Mouse (Mus musculus): Measurements from ENCODE around the gene Prss35. TPM values are rescaled to one million over a fixed set of nuclear protein-coding genes. Genes with fewer than 3 reads are reported as not detected.

Gene Prss35
- 8.4 and 9.3 TPM in 2 replicates for polyA plus RNA-seq (2015; fragmentation: Nextera tagmentation; extraction: Ambion mirVana)

DNA sequence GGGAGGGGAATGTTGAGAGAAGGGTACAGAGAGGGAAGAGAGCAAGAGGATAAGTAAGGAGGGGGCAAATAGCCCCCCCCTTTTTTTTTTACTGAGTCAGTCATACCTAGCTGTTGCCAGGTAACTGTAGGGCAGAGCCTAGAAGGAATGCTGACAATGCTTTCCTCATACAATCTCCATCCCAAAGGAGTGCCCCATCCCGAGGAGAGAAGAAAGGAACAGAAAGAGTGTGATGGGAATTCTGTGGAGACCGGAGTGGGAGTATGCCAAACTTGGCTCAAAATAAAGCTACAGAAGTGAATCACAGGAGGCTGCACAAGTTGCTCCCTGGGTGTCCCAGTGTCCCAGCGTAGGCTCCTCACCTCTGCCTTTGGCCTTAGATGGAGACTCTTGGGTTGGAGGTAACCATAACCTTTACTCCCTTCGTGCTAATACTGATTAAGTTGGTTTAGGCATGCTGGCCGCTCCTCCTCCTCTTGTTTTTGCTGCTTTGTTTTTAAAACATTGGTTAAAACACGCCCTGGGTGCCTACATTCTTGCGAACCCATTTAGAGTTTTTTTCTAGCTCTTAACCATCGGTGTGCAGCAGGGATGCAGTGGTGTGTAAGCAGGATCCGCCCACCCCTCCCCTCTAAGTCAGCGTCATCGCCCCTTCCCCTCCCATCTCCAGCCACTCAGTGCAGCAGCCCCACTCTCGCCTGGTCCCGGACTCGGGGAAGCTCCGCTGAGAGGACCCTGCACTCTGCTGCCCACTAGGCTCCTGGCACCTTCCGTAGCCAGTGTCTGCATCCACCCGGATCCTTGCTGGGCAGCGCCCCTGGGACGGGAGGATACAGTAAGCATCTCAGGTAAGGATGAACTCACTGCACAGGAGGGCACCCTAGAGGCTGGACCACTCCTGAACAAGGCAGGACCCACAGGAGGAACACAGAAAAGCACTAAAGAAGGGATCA, at the start of gene Prss35:
Prss35 (plus strand) TSS at position 691 of the 953 bp plus-strand sequence.
- H3K4me1 ChIP-seq (ENCODE audit: control insufficient read depth, insufficient read depth, low read depth, low read length) = peaks cover 11% of the 10 kb centered on the region
- no peaks in the 10 kb centered on the region for H3K36me3 ChIP-seq (ENCODE audit: control insufficient read depth, insufficient read depth, low read length)
- WGBS = 2% methylated on average over 19 of the region's 19 CpGs
- no peak within 1 kb of the TSS for H3K27ac ChIP-seq (ENCODE audit: low read depth, low read length)
- H3K9ac ChIP-seq (ENCODE audit: low read depth, low read length) = peak within 1 kb of the TSS; percentile 68
- no peaks in the 10 kb centered on the region for H3K27me3 ChIP-seq (replicated peaks; ENCODE audit: control insufficient read depth, insufficient read depth, low read length)
- peak; percentile 90 for ATAC-seq
- H3K4me2 ChIP-seq (ENCODE audit: low read length) = peak within 1 kb of the TSS; percentile 80
- H3K9me3 ChIP-seq (ENCODE audit: control insufficient read depth, low read length) = no peaks in the 10 kb centered on the region
- peak within 1 kb of the TSS; percentile 46 for H3K4me3 ChIP-seq (ENCODE audit: low read length)

DNA sequence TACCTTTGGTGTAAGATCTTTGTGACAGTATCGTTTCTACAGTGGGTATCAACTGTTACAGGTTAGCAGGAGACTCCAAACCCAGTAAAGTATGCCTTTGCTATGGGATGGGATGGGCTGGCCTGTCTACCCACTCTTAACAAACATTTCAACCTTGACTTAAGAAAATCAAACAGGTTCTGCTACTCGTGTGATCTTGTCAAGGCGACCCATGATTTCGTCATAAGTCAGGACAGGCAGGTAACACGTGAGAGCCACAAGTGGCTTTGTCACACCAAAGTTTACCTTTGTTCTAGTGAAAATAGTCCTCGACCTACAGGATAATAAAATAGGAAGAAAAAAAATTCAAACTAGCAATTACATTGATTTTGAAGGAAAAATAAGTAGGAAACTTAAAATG, 49.5 kb upstream of the Prss35 start:
- Histone ChIP-seq H3K27me3 (replicated peaks; ENCODE audit: control insufficient read depth, insufficient read depth, low read length) (no peaks in the 10 kb centered on the region), H3K4me3 (ENCODE audit: low read length) (no peak overlapping the region), H3K4me1 (ENCODE audit: control insufficient read depth, insufficient read depth, low read depth, low read length) (no peaks in the 10 kb centered on the region), H3K27ac (ENCODE audit: low read depth, low read length) (no peak overlapping the region), H3K9ac (ENCODE audit: low read depth, low read length) (no peak overlapping the region), H3K9me3 (ENCODE audit: control insufficient read depth, low read length) (no peaks in the 10 kb centered on the region), H3K36me3 (ENCODE audit: control insufficient read depth, insufficient read depth, low read length) (no peaks in the 10 kb centered on the region), H3K4me2 (ENCODE audit: low read length) (no peak overlapping the region)
- 93% methylated on average over 6 of the region's 6 CpGs for WGBS
- no peak for ATAC-seq

DNA sequence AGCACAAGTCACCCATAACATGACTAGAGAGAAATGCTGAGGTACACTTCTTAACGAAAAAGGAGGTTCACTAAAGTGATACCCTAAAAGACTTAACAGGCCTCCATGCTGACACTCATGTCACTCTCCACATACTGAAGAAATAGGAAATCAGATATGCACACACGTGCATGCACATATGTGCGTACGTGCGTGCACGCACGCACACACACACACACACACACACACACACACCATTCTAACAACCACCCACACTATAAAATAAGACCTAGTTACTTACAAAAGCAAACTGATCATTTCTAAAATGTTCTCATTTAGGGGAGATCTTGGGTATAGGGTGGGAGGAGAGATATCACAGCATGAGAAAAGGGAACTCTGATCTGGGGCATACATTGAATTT, 48.8 kb upstream of the Prss35 start:
- Histone ChIP-seq H3K4me3 (ENCODE audit: low read length) (peak overlapping the region; percentile 82; the same call in 1 of the 2 replicates), H3K4me1 (ENCODE audit: control insufficient read depth, insufficient read depth, low read depth, low read length) (no peaks in the 10 kb centered on the region), H3K9me3 (ENCODE audit: control insufficient read depth, low read length) (no peaks in the 10 kb centered on the region), H3K9ac (ENCODE audit: low read depth, low read length) (no peak overlapping the region), H3K4me2 (ENCODE audit: low read length) (peak overlapping the region; percentile 76), H3K27me3 (replicated peaks; ENCODE audit: control insufficient read depth, insufficient read depth, low read length) (no peaks in the 10 kb centered on the region), H3K36me3 (ENCODE audit: control insufficient read depth, insufficient read depth, low read length) (no peaks in the 10 kb centered on the region), H3K27ac (ENCODE audit: low read depth, low read length) (no peak overlapping the region)
- WGBS = 91% methylated on average over 7 of the region's 7 CpGs
- ATAC-seq = no peak

DNA sequence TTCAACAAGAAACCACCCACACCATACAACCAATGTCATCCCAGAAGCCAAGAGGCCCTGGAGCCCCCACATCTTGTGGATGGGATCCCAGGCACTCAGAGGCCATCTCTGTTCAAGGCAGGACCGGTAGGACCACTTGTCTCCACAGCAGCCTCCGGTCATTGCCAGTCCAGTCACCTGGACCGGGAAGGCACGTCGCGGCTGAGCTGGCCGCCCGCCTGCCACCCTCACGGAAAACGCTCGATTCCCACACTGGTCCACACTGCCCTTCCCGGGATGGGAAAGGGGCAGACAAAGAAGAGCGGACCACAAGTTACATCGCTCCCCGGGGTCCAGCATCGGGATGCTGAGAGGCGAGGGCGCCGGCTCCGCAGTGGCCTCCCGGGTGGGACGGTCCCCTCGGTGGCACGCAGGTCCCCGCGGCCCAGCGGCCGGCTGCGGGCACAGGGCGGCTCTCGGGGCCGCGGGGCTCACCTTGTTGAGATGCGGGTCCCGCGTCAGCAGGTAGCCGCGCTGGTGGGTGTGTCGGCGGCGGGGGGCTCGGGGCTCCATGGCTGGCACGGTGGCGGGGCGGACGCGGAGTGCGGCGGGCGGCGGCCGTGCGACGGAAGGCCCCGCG, 48.1 kb upstream of the Prss35 start:
- peak overlapping the region; percentile 76 for H3K4me2 ChIP-seq (ENCODE audit: low read length)
- WGBS = 0% methylated on average over 42 of the region's 56 CpGs
- H3K27me3 ChIP-seq (replicated peaks; ENCODE audit: control insufficient read depth, insufficient read depth, low read length) = no peaks in the 10 kb centered on the region
- H3K9me3 ChIP-seq (ENCODE audit: control insufficient read depth, low read length) = no peaks in the 10 kb centered on the region
- H3K9ac ChIP-seq (ENCODE audit: low read depth, low read length) = peak overlapping the region; percentile 85
- no peaks in the 10 kb centered on the region for H3K4me1 ChIP-seq (ENCODE audit: control insufficient read depth, insufficient read depth, low read depth, low read length)
- ATAC-seq = peak; percentile 77
- H3K36me3 ChIP-seq (ENCODE audit: control insufficient read depth, insufficient read depth, low read length) = no peaks in the 10 kb centered on the region
- peak overlapping the region; percentile 77 for H3K27ac ChIP-seq (ENCODE audit: low read depth, low read length)
- H3K4me3 ChIP-seq (ENCODE audit: low read length) = peak overlapping the region; percentile 82

DNA sequence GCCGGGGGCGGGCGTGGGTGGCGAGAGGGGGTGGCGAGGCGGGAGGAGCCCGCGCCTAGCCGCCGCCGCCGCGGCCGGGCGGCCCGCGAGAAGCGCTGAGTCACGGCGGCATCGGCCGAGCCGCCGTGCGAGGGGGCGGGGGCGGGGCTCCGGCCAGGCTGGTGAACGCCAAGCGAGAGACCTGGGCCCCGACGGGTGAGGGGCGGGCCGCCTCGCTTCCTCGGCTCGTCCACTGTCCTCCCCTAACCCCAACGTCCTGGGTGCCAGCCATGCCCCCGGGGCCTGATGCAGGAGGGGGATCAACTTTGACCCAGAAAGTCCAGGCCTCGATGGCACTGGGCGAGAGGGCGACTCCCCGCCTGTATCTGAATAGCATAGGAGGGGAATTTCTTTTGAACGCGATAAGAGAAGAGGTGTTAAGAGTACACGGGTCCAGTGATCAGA, 47.6 kb upstream of the Prss35 start, which contains the start of gene Me1:
Me1 (minus strand) TSS at position 136 of the 444 bp plus-strand sequence.
- Histone ChIP-seq H3K9ac (ENCODE audit: low read depth, low read length) (peak within 1 kb of the TSS; percentile 85), H3K36me3 (ENCODE audit: control insufficient read depth, insufficient read depth, low read length) (no peaks in the 10 kb centered on the region), H3K9me3 (ENCODE audit: control insufficient read depth, low read length) (no peaks in the 10 kb centered on the region), H3K4me2 (ENCODE audit: low read length) (peak within 1 kb of the TSS; percentile 76), H3K4me1 (ENCODE audit: control insufficient read depth, insufficient read depth, low read depth, low read length) (no peaks in the 10 kb centered on the region), H3K4me3 (ENCODE audit: low read length) (peak within 1 kb of the TSS; percentile 82), H3K27ac (ENCODE audit: low read depth, low read length) (peak within 1 kb of the TSS; percentile 77), H3K27me3 (replicated peaks; ENCODE audit: control insufficient read depth, insufficient read depth, low read length) (no peaks in the 10 kb centered on the region)
- 1% methylated on average over 28 of the region's 46 CpGs for WGBS
- peak; percentile 87 for ATAC-seq

DNA sequence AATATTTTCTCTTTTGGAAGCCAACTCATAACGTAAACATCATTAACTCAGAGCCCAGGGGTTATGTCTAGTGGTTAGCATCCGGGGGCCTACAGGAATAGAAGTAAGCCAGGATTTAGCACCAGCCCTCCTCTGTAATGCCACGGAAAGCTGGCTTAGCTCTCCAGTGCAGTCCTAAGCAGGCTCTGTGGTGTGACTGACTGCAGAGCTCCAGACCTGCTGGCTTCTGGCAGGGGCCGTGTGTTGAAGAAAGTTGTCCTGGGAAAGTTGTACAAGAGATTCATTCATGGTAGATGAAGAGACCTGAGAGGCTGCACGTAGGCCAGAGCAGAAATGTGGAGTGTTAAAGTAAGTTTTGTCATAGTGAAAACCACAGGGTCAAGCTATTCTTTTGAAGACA, 42.2 kb upstream of the Prss35 start:
- Histone ChIP-seq H3K4me3 (ENCODE audit: low read length) (no peak overlapping the region), H3K9me3 (ENCODE audit: control insufficient read depth, low read length) (no peaks in the 10 kb centered on the region), H3K36me3 (ENCODE audit: control insufficient read depth, insufficient read depth, low read length) (no peaks in the 10 kb centered on the region), H3K4me2 (ENCODE audit: low read length) (no peak overlapping the region), H3K27me3 (replicated peaks; ENCODE audit: control insufficient read depth, insufficient read depth, low read length) (no peaks in the 10 kb centered on the region), H3K9ac (ENCODE audit: low read depth, low read length) (no peak overlapping the region), H3K4me1 (ENCODE audit: control insufficient read depth, insufficient read depth, low read depth, low read length) (no peaks in the 10 kb centered on the region), H3K27ac (ENCODE audit: low read depth, low read length) (no peak overlapping the region)
- WGBS = 42% methylated on average over 5 of the region's 5 CpGs
- peak; percentile 56; the same call in 1 of the 2 replicates for ATAC-seq

DNA sequence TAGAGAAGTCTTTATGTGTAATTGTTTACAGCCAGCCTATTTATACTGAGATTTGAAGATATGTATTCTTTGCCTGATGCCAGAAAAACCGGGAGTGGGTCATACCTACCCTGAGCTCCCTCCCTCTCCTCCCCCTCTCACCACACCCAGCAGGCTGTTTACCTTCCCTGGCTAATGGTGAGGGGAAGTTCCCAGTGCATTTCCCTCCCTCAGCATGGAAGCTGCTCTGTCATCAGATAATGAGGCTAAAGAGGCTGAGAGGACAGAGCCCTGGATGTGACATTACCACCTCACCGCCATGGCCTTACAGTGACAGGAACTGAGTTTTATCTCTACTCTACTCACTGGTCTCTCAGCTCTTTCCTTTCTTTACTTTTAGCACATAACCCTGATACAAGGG, 41.6 kb upstream of the Prss35 start:
- Histone ChIP-seq H3K27ac (ENCODE audit: low read depth, low read length) (no peak overlapping the region), H3K36me3 (ENCODE audit: control insufficient read depth, insufficient read depth, low read length) (no peaks in the 10 kb centered on the region), H3K27me3 (replicated peaks; ENCODE audit: control insufficient read depth, insufficient read depth, low read length) (no peaks in the 10 kb centered on the region), H3K4me1 (ENCODE audit: control insufficient read depth, insufficient read depth, low read depth, low read length) (no peaks in the 10 kb centered on the region), H3K9me3 (ENCODE audit: control insufficient read depth, low read length) (no peaks in the 10 kb centered on the region), H3K9ac (ENCODE audit: low read depth, low read length) (no peak overlapping the region), H3K4me3 (ENCODE audit: low read length) (no peak overlapping the region), H3K4me2 (ENCODE audit: low read length) (no peak overlapping the region)
- no peak for ATAC-seq
- WGBS = 29% methylated on average over 2 of the region's 2 CpGs

DNA sequence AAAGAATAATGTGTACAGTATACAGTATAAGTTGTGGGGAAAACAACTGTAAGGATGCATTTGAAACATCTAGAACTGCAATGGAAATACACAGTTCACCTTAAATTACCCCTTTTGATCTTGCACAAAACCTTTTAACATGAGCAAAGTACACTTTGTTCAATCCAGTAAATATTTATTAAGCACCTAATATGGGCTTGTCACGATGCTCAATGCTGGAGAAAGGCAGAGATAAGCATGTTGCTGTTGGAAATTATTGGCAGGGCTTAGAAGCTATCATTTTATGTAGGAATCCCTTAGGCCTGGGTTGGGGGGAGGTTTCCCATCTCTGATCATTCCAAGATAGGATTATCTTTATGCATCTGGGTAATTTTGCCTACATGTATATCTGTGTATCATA, 36.0 kb upstream of the Prss35 start:
- 69% methylated on average over 1 of the region's 1 CpGs for WGBS
- Histone ChIP-seq H3K4me2 (ENCODE audit: low read length) (no peak overlapping the region), H3K4me1 (ENCODE audit: control insufficient read depth, insufficient read depth, low read depth, low read length) (no peaks in the 10 kb centered on the region), H3K27ac (ENCODE audit: low read depth, low read length) (no peak overlapping the region), H3K9me3 (ENCODE audit: control insufficient read depth, low read length) (no peaks in the 10 kb centered on the region), H3K9ac (ENCODE audit: low read depth, low read length) (no peak overlapping the region), H3K36me3 (ENCODE audit: control insufficient read depth, insufficient read depth, low read length) (no peaks in the 10 kb centered on the region), H3K27me3 (replicated peaks; ENCODE audit: control insufficient read depth, insufficient read depth, low read length) (no peaks in the 10 kb centered on the region), H3K4me3 (ENCODE audit: low read length) (no peak overlapping the region)
- ATAC-seq = no peak

DNA sequence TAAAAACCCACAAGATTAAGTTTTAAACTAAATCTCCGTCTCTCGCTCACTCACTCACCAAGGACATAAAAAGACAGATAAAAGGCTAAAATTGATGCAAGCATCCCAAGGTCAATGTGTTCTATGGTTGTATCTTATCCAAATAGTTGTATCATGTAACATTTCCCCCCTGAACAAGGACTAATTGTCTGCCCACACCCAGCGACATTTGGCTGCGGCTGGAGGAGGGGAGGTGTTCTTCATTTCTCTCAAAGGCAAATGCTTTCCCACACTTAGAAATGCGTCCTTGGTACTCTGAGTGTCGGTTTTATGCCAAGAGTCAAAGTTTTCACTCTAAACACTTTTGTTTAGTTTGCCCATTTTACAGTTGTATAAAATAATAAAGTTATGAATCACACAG, 34.5 kb upstream of the Prss35 start:
- 64% methylated on average over 6 of the region's 6 CpGs for WGBS
- no peaks in the 10 kb centered on the region for H3K27me3 ChIP-seq (replicated peaks; ENCODE audit: control insufficient read depth, insufficient read depth, low read length)
- no peak overlapping the region for H3K27ac ChIP-seq (ENCODE audit: low read depth, low read length)
- H3K4me1 ChIP-seq (ENCODE audit: control insufficient read depth, insufficient read depth, low read depth, low read length) = no peaks in the 10 kb centered on the region
- H3K36me3 ChIP-seq (ENCODE audit: control insufficient read depth, insufficient read depth, low read length) = no peaks in the 10 kb centered on the region
- no peaks in the 10 kb centered on the region for H3K9me3 ChIP-seq (ENCODE audit: control insufficient read depth, low read length)
- H3K4me2 ChIP-seq (ENCODE audit: low read length) = no peak overlapping the region
- H3K9ac ChIP-seq (ENCODE audit: low read depth, low read length) = no peak overlapping the region
- no peak overlapping the region for H3K4me3 ChIP-seq (ENCODE audit: low read length)
- ATAC-seq = no peak
